Mouse (Mus musculus) megakaryocyte, adult 5-6 weeks (primary cell): Measurements from ENCODE around the gene Gm42715. TPM values are rescaled to one million over a fixed set of nuclear protein-coding genes. Genes with fewer than 3 reads are reported as not detected.

Source experiments
- ATAC-seq: 2 replicates; pipeline ENCODE4 v1.8.0; 2016; ENCODE audit warnings: mild to moderate bottlenecking, inconsistent platforms; ENCODE audit not compliant: poor library complexity, severe bottlenecking
- total RNA-seq, 2 experiments: library from RNA; stranded (forward) in 1 of 2; stranded (reverse) in 1 of 2; fragments of 153-499, 151-499 nt in 1 of 2; fragments of 221-1000, 200-1000 nt in 1 of 2; gene quantifications; 2 replicates each; pipeline versions ENCODE4 v1.2.3 to v1.2.4; 2015 to 2017

The Gm42715 gene
- total RNA-seq, 2 experiments from 2014 or later: 5.4 to 16.7 TPM

DNA sequence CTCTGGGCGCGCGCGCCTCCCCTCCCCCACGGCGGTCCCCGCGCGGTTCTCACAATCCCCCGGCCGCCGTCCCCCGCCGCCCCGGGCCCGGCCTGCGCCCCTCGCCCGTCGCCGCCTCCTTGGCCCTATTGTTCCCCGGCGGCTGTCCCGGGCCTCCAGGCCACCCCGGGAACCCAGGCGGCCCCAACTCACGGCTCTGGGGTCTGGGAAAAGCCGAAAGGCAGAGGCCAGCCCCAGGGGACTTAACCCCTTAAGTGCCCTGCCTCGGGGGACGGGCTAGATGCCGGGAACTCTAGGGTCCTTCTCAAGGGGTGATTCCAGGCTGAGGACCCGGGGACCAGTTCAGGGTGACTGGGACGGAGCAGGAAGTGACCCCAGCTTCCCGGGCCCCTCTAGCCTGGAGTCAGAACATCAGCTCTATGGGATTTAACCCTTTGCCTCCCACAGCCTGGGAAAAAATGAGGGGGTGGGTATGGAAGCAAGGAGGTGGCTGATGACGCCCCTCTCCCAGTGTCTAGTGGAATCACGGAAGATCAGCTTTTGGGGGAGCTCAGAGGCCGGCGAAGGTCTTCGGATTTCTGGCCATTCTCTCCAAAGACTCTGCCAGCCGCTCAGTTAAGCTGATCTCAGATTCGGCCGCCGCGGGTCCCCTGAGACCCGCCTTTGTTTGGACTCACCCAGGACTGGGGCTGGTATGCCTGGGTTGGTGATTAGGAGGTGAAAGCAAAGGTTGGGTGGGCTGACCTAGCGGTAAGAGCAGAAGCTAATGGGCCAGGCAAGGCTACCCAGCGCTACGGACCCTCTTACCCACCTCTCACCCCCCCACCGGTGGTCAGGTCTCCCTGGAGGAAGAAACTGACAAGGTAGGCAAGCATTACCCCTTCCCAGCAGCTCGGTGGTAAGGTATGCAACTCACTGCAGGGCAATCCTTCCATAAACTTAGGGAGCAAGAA, 95.8 kb downstream of the Gm42715 start, which contains the start of gene Zfp629:
Gene Zfp629, minus strand, starts transcription at position 907 of the 953 bp plus-strand sequence.
- ATAC-seq: peak; percentile 41

DNA sequence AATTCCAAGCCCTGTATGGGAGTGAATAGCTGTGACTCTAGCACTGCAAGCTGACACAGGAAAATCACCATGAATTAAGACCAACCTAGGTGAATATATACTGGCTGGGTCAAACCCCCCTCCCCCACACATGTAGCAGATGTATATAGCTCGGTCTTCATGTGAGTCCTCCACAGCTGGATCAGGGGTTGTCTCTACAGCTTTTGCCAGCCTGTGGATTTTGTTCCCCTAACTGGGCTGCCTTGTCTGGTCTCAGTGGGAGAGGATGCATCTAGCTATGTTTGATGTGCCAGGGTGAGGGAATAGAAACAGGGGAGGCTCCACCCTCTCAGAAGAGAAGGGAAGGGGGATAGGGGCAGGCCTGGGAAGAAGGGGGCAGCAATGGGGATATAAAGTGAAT, 97.0 kb downstream of the Gm42715 start:
- no peak for ATAC-seq

Other genes starting within 250 kb of the Gm42715 start
- 55.5 and 61.6 TPM in 2 replicates for gene Sephs2, start 245.5 kb upstream of the Gm42715 start, total RNA-seq (2015)
- gene Sephs2, start 245.5 kb upstream of the Gm42715 start, total RNA-seq (2017): 130 and 138 TPM in 2 replicates
- gene Itgal, start 223.3 kb upstream of the Gm42715 start, total RNA-seq (2015): 117 and 130 TPM in 2 replicates
- gene Itgal, start 223.3 kb upstream of the Gm42715 start, total RNA-seq (2017): 59.4 and 72.4 TPM in 2 replicates
- 2.0 and 2.4 TPM in 2 replicates for gene Zfp768, start 174.0 kb upstream of the Gm42715 start, total RNA-seq (2015)
- gene Zfp768, start 174.0 kb upstream of the Gm42715 start, total RNA-seq (2017): 3.9 and 4.6 TPM in 2 replicates
- 3.2 and 6.1 TPM in 2 replicates for gene Zfp747, start 143.5 kb upstream of the Gm42715 start, total RNA-seq (2015)
- gene Zfp747, start 143.5 kb upstream of the Gm42715 start, total RNA-seq (2017): 7.6 and 17.8 TPM in 2 replicates
- gene 9130019O22Rik, start 132.4 kb upstream of the Gm42715 start, total RNA-seq (2015): 1.8 TPM in 2 replicates
- gene 9130019O22Rik, start 132.4 kb upstream of the Gm42715 start, total RNA-seq (2017): 5.0 TPM in 2 replicates
- gene E430018J23Rik, start 126.0 kb upstream of the Gm42715 start, total RNA-seq (2015): 0.36 and 0.40 TPM in 2 replicates
- 1.7 and 2.8 TPM in 2 replicates for gene E430018J23Rik, start 126.0 kb upstream of the Gm42715 start, total RNA-seq (2017)
- 8.5 and 10.5 TPM in 2 replicates for gene Zfp764, start 112.8 kb upstream of the Gm42715 start, total RNA-seq (2015)
- gene Zfp764, start 112.8 kb upstream of the Gm42715 start, total RNA-seq (2017): 9.1 and 9.5 TPM in 2 replicates
- 17.1 and 17.3 TPM in 2 replicates for gene Zfp688, start 97.5 kb upstream of the Gm42715 start, total RNA-seq (2015)
- gene Zfp688, start 97.5 kb upstream of the Gm42715 start, total RNA-seq (2017): 7.9 and 14.0 TPM in 2 replicates
- 1.2 and 1.6 TPM in 2 replicates for gene Zfp689, start 70.4 kb upstream of the Gm42715 start, total RNA-seq (2015)
- 1.4 and 1.8 TPM in 2 replicates for gene Zfp689, start 70.4 kb upstream of the Gm42715 start, total RNA-seq (2017)
- 113 and 114 TPM in 2 replicates for gene Prr14, start 60.0 kb upstream of the Gm42715 start, total RNA-seq (2015)
- gene Prr14, start 60.0 kb upstream of the Gm42715 start, total RNA-seq (2017): 37.0 and 46.2 TPM in 2 replicates
- 115 and 138 TPM in 2 replicates for gene Fbrs, start 40.4 kb upstream of the Gm42715 start, total RNA-seq (2015)
- gene Fbrs, start 40.4 kb upstream of the Gm42715 start, total RNA-seq (2017): 28.1 and 38.1 TPM in 2 replicates
- gene Srcap, start 7.6 kb upstream of the Gm42715 start, total RNA-seq (2015): 53.0 and 57.0 TPM in 2 replicates
- gene Srcap, start 7.6 kb upstream of the Gm42715 start, total RNA-seq (2017): 15.8 and 21.1 TPM in 2 replicates
- gene Tmem265, start 41.8 kb downstream of the Gm42715 start, total RNA-seq (2015): not detected in 2 replicates
- 2.5 TPM in 1 of 2 replicates, not detected in the other for gene Tmem265, start 41.8 kb downstream of the Gm42715 start, total RNA-seq (2017)
- gene Phkg2, start 53.8 kb downstream of the Gm42715 start, total RNA-seq (2015): 31.6 and 39.4 TPM in 2 replicates
- gene Phkg2, start 53.8 kb downstream of the Gm42715 start, total RNA-seq (2017): 25.7 and 30.5 TPM in 2 replicates
- 2.6 and 6.3 TPM in 2 replicates for gene Ccdc189, start 69.0 kb downstream of the Gm42715 start, total RNA-seq (2015)
- 2.5 and 11.0 TPM in 2 replicates for gene Ccdc189, start 69.0 kb downstream of the Gm42715 start, total RNA-seq (2017)
- gene Rnf40, start 69.2 kb downstream of the Gm42715 start, total RNA-seq (2015): 14.1 and 18.8 TPM in 2 replicates
- 35.1 and 48.0 TPM in 2 replicates for gene Rnf40, start 69.2 kb downstream of the Gm42715 start, total RNA-seq (2017)
- 3.5 TPM in 2 replicates for gene Zfp629, start 96.2 kb downstream of the Gm42715 start, total RNA-seq (2015)
- 4.2 and 5.8 TPM in 2 replicates for gene Zfp629, start 96.2 kb downstream of the Gm42715 start, total RNA-seq (2017)
- gene Bcl7c, start 189.3 kb downstream of the Gm42715 start, total RNA-seq (2015): 30.2 and 37.4 TPM in 2 replicates
- gene Bcl7c, start 189.3 kb downstream of the Gm42715 start, total RNA-seq (2017): 8.6 and 16.6 TPM in 2 replicates
- 0.16 TPM in 1 of 2 replicates, not detected in the other for gene Ctf1, start 193.2 kb downstream of the Gm42715 start, total RNA-seq (2015)
- 0.29 TPM in 1 of 2 replicates, not detected in the other for gene Ctf1, start 193.2 kb downstream of the Gm42715 start, total RNA-seq (2017)
- not detected in 2 replicates for gene Ctf2, start 212.6 kb downstream of the Gm42715 start, total RNA-seq (2015)
- not detected in 2 replicates for gene Ctf2, start 212.6 kb downstream of the Gm42715 start, total RNA-seq (2017)
- 2.1 TPM in 2 replicates for gene Fbxl19, start 225.0 kb downstream of the Gm42715 start, total RNA-seq (2015)
- gene Fbxl19, start 225.0 kb downstream of the Gm42715 start, total RNA-seq (2017): 5.8 and 6.2 TPM in 2 replicates